Mouse (Mus musculus): ENCODE measurements around the gene Sgsm1. TPM values are rescaled to one million over a fixed set of nuclear protein-coding genes. Genes with fewer than 3 reads are reported as not detected.

Gene Sgsm1
- polyA plus RNA-seq, 1 experiment from 2014 or later, result 14.8 TPM

DNA sequence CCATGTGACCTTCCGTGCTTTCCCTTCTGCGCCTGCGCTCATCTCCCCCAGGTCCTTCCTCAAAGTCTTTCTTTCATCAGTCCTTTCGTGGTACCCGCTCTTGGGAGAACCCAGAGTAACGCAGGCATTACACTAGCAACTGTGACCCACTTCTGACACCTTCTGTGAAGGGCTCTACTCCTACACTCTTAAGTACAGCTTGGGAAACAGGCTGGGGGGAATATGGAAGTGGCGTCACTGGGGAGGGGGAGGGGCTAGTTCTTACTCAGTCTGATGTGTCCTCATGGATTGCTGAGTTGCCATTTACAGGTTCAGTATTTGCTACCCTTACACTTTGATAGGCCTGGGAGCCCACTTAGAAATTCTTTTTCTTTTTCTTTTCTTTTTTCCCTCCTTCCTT is 29.0 kb downstream of the Sgsm1 start:
- ATAC-seq (ENCODE audit: low FRiP score), result no peak
- H3K9ac ChIP-seq, result no peak overlapping the region
- no peak overlapping the region for H3K27ac ChIP-seq
- no peaks in the 10 kb centered on the region for H3K27me3 ChIP-seq (ENCODE audit: control insufficient read depth, insufficient read depth, low read length)
- H3K4me3 ChIP-seq (replicated peaks; ENCODE audit: low read length), result no peak overlapping the region
- no peaks in the 10 kb centered on the region for H3K4me1 ChIP-seq (replicated peaks; ENCODE audit: control insufficient read depth, insufficient read depth, low read length)
- no peak for DNase-seq (ENCODE audit: low spot score)
- H3K4me2 ChIP-seq (replicated peaks), result no peak overlapping the region
- H3K36me3 ChIP-seq (replicated peaks; ENCODE audit: control insufficient read depth, insufficient read depth), result peaks cover 64% of the 10 kb centered on the region
- no peaks in the 10 kb centered on the region for H3K9me3 ChIP-seq (ENCODE audit: control insufficient read depth, low read length)
- WGBS, result 91% methylated on average over 7 of the region's 7 CpGs

DNA sequence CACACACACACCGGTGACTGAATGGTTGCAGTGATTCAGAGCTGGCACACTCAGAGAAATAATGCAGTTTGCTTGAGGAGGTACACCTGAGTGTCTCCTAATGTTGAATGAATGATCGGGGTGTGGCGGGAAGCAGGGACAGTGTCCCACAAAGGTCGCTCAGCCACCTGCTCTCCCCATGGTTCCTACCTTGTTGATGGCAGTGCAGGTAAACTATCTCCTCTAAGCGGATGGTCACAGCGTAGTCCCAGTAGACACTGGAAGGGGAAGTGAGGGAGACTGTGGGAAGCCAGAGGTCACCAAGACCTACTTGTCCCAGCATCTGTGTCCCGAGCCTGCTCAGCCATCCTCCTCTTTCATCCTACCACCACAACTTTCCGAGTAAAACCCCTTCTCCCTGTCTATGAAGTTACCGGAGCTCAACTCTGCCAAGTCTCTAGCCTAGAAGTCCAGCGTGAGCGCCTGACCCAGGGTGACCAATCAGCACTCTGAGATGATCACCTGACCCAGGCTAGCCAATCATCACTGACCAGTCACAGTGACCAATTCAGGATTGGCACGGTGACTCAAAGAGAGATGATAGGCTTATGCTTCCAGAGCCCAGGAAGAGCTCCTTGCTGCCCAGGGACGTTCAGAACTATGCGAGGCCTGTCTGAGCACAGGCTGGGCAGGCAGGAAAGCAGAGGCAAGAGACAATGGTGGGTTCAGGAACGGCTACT is 30.3 kb downstream of the Sgsm1 start:
- H3K4me2 ChIP-seq (replicated peaks), result peak overlapping the region; percentile 38
- WGBS, result 28% methylated on average over 15 of the region's 15 CpGs
- no peaks in the 10 kb centered on the region for H3K4me1 ChIP-seq (replicated peaks; ENCODE audit: control insufficient read depth, insufficient read depth, low read length)
- no peak overlapping the region for H3K27ac ChIP-seq
- no peak overlapping the region for H3K9ac ChIP-seq
- H3K27me3 ChIP-seq (ENCODE audit: control insufficient read depth, insufficient read depth, low read length), result no peaks in the 10 kb centered on the region
- ATAC-seq (ENCODE audit: low FRiP score) (0 out of 2 replicates have a peak, but pooled peaks have one; percentile 46), DNase-seq (ENCODE audit: low spot score) (peak; percentile 38)
- no peaks in the 10 kb centered on the region for H3K9me3 ChIP-seq (ENCODE audit: control insufficient read depth, low read length)
- peaks cover 76% of the 10 kb centered on the region for H3K36me3 ChIP-seq (replicated peaks; ENCODE audit: control insufficient read depth, insufficient read depth)
- H3K4me3 ChIP-seq (replicated peaks; ENCODE audit: low read length), result no peak overlapping the region

DNA sequence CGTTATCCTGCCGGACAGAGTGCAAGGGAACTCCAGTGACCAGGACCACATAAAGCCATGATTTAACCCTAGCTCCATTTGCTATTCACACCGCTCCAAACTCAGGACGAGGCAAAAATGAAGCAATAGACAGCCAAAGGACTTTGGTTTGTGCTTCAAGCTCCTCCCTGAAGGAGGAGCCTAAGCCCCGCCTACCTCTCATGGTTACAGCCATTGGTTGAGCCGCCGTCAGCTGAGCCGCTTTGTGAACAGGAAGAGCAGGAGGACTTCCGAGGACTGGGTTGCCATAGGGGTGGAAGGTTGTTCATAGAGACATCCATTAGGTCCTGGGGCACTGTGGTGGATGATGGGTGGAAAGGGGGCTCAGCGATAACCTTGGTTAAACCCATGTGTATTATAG is 34.7 kb downstream of the Sgsm1 start:
- Histone ChIP-seq H3K4me2 (replicated peaks) (no peak overlapping the region), H3K27ac (no peak overlapping the region), H3K36me3 (replicated peaks; ENCODE audit: control insufficient read depth, insufficient read depth) (peaks cover 78% of the 10 kb centered on the region), H3K27me3 (ENCODE audit: control insufficient read depth, insufficient read depth, low read length) (no peaks in the 10 kb centered on the region), H3K9me3 (ENCODE audit: control insufficient read depth, low read length) (no peaks in the 10 kb centered on the region), H3K4me3 (replicated peaks; ENCODE audit: low read length) (no peak overlapping the region), H3K9ac (no peak overlapping the region), H3K4me1 (replicated peaks; ENCODE audit: control insufficient read depth, insufficient read depth, low read length) (no peaks in the 10 kb centered on the region)
- 82% methylated on average over 10 of the region's 10 CpGs for WGBS
- no peak for DNase-seq (ENCODE audit: low spot score)
- no peak for ATAC-seq (ENCODE audit: low FRiP score)

DNA sequence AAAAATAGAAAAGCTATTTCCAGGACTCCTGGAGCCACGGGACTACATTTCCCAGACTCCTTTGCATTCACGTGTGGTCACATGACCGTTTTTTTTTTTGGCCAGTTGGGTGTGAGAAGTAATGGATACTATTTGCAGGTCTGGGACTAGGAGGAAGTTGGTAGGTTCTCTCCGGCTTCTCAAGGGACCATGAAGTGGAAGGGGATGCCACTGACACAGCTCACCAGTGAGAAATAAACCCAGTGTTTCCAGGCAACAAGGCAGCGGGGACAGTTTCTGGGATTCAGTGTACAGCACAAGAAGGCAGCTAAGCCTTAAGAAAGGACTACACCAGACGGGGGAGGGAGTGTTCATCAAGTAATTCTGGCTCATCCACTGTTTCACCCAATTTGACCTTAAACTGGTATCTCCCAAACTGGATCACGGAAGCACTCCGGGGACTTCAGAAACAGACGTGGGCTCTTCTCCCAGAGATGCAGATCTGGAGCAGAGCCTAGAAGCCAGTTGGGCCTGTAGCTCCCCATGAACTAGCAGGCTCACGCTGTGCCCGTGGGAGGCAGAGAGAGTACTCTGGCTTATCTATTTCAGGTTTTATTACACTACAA is 39.3 kb downstream of the Sgsm1 start:
- H3K27ac ChIP-seq, result no peak overlapping the region
- no peak overlapping the region for H3K4me2 ChIP-seq (replicated peaks)
- no peak overlapping the region for H3K9ac ChIP-seq
- 73% methylated on average over 11 of the region's 11 CpGs for WGBS
- H3K36me3 ChIP-seq (replicated peaks; ENCODE audit: control insufficient read depth, insufficient read depth), result peaks cover 62% of the 10 kb centered on the region
- H3K9me3 ChIP-seq (ENCODE audit: control insufficient read depth, low read length), result no peaks in the 10 kb centered on the region
- no peak overlapping the region for H3K4me3 ChIP-seq (replicated peaks; ENCODE audit: low read length)
- no peak for ATAC-seq (ENCODE audit: low FRiP score)
- peak; percentile 36 for DNase-seq (ENCODE audit: low spot score)
- H3K4me1 ChIP-seq (replicated peaks; ENCODE audit: control insufficient read depth, insufficient read depth, low read length), result no peaks in the 10 kb centered on the region
- no peaks in the 10 kb centered on the region for H3K27me3 ChIP-seq (ENCODE audit: control insufficient read depth, insufficient read depth, low read length)

DNA sequence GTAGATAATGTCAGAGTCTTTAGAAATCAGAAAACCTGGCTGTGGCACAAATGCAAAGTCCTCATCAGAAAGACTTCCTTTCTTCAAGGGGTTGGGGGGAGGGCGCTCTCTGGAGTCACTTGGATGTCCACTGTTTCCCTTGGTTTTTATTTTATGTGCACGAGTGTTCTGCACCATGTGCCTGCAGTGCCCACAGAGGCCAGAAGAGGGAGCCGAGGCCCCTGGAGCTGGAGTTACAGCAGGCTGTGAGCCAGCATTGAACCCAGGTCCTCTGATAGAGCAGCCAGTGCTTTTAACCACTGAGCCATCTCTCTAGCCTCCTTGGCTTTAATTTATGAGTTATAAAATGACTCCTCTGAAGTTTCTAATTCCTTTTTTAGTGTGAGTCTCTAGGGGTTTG is 40.5 kb downstream of the Sgsm1 start:
- Histone ChIP-seq H3K4me3 (replicated peaks; ENCODE audit: low read length) (no peak overlapping the region), H3K4me1 (replicated peaks; ENCODE audit: control insufficient read depth, insufficient read depth, low read length) (no peaks in the 10 kb centered on the region), H3K4me2 (replicated peaks) (no peak overlapping the region), H3K9ac (no peak overlapping the region), H3K9me3 (ENCODE audit: control insufficient read depth, low read length) (no peaks in the 10 kb centered on the region), H3K36me3 (replicated peaks; ENCODE audit: control insufficient read depth, insufficient read depth) (peaks cover 64% of the 10 kb centered on the region), H3K27me3 (ENCODE audit: control insufficient read depth, insufficient read depth, low read length) (no peaks in the 10 kb centered on the region), H3K27ac (peak overlapping the region; percentile 14; the same call in 1 of the 2 replicates)
- WGBS, result 81% methylated on average over 3 of the region's 3 CpGs
- DNase-seq (ENCODE audit: low spot score) (no peak), ATAC-seq (ENCODE audit: low FRiP score) (no peak)

DNA sequence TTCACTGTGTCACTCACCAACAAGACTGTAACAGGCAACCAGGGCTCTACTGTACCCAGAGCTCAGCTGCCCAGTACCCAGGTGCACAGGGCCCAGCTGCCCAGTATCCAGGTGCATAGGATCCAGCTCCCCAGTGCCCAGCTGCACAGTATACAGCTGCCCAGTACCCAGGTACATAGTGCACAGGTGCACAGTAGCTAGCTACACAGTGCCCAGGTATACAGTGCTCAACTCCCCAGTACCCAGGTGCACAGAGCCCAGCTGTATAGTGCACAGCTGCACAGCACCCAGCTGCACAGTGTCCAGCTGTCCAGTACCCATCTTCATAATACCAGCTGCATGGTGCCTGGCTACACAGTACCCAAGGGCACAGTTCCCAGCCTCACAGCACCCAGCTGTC is 42.3 kb downstream of the Sgsm1 start:
- H3K36me3 ChIP-seq (replicated peaks; ENCODE audit: control insufficient read depth, insufficient read depth), result peaks cover 61% of the 10 kb centered on the region
- H3K9ac ChIP-seq, result no peak overlapping the region
- no peak overlapping the region for H3K4me3 ChIP-seq (replicated peaks; ENCODE audit: low read length)
- H3K9me3 ChIP-seq (ENCODE audit: control insufficient read depth, low read length), result no peaks in the 10 kb centered on the region
- DNase-seq (ENCODE audit: low spot score) (no peak), ATAC-seq (ENCODE audit: low FRiP score) (peak; percentile 62; the same call in 1 of the 2 replicates)
- no peaks in the 10 kb centered on the region for H3K27me3 ChIP-seq (ENCODE audit: control insufficient read depth, insufficient read depth, low read length)
- H3K27ac ChIP-seq, result no peak overlapping the region
- no peak overlapping the region for H3K4me2 ChIP-seq (replicated peaks)
- H3K4me1 ChIP-seq (replicated peaks; ENCODE audit: control insufficient read depth, insufficient read depth, low read length), result no peaks in the 10 kb centered on the region

DNA sequence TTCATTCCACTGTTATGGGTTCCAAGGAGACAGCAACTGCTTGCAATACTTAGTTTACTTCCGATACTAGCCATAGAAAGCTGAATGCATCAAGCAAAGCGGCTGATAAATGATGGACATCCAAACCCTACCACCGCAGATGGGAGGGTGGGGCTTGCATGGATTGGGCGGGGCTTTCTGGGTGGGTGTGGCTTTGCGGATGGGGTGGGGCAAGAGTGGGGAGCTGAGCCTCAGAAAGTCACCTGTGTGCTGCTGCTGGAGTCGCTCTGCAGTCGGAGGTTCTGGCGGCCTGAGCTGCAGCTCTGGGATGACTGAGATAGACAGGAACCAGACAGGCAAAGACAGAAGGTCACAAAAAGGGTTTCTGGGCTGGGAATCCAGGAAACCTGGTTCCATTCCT is 44.9 kb downstream of the Sgsm1 start:
- ATAC-seq (ENCODE audit: low FRiP score) (no peak), DNase-seq (ENCODE audit: low spot score) (no peak)
- Histone ChIP-seq H3K36me3 (replicated peaks; ENCODE audit: control insufficient read depth, insufficient read depth) (peaks cover 58% of the 10 kb centered on the region), H3K4me2 (replicated peaks) (no peak overlapping the region), H3K4me1 (replicated peaks; ENCODE audit: control insufficient read depth, insufficient read depth, low read length) (no peaks in the 10 kb centered on the region), H3K9ac (no peak overlapping the region), H3K4me3 (replicated peaks; ENCODE audit: low read length) (no peak overlapping the region), H3K27me3 (ENCODE audit: control insufficient read depth, insufficient read depth, low read length) (no peaks in the 10 kb centered on the region), H3K27ac (no peak overlapping the region), H3K9me3 (ENCODE audit: control insufficient read depth, low read length) (no peaks in the 10 kb centered on the region)
- 83% methylated on average over 8 of the region's 8 CpGs for WGBS

DNA sequence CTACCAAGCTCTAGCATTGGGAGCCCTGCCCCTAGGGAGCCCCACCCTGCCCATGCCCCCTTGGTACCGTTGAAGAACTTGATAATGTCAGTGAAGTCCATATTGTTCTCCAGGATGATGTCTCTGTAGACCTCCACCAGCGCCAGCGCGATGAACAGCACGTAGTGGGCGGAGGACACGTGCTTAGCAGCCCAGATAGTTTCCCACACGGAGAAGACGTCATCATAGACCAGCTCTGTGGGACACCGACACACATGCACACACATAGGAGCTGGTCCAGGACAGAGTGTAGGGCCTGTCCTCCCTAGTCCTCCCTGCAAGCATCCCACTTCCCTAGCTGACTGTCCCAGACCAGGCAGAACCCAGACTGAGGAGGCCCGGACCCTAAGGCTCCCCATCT is 59.8 kb downstream of the Sgsm1 start:
- WGBS, result 93% methylated on average over 11 of the region's 11 CpGs
- no peak overlapping the region for H3K9ac ChIP-seq
- no peak overlapping the region for H3K4me3 ChIP-seq (replicated peaks; ENCODE audit: low read length)
- H3K27ac ChIP-seq, result no peak overlapping the region
- no peaks in the 10 kb centered on the region for H3K4me1 ChIP-seq (replicated peaks; ENCODE audit: control insufficient read depth, insufficient read depth, low read length)
- no peak overlapping the region for H3K4me2 ChIP-seq (replicated peaks)
- DNase-seq (ENCODE audit: low spot score) (no peak), ATAC-seq (ENCODE audit: low FRiP score) (no peak)
- no peaks in the 10 kb centered on the region for H3K9me3 ChIP-seq (ENCODE audit: control insufficient read depth, low read length)
- H3K27me3 ChIP-seq (ENCODE audit: control insufficient read depth, insufficient read depth, low read length), result no peaks in the 10 kb centered on the region
- peaks cover 63% of the 10 kb centered on the region for H3K36me3 ChIP-seq (replicated peaks; ENCODE audit: control insufficient read depth, insufficient read depth)

DNA sequence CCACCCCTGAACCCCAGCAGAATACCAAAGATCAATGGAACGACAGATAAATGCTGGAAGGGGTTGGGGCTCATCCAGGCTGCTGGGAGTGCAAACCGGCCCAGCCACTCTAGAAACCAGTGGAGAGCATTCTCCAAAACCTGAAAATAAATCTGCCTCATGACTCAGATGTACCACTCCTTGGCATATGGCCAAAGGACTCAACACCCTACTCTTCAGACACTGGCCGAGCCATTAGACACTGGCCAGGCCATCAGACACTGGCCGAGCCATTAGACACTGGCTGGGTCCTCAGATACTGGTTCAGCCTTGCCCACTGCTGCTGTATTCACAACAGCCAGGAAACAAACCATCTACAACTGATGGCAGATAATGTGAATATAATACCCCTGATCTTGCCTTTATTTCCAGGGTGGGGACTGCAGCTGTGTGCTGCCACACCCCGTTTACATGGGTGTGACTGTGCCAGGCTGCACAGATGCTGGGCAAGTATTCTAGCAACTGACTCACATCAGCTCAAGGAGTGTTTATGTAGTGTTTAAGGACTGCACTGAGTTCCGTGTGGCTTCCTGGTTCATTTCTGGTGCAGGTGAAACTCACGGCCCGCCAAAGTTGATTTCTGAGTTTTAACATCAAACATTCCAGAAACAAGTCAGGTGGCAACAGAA is 61.2 kb downstream of the Sgsm1 start:
- Histone ChIP-seq H3K4me2 (replicated peaks) (no peak overlapping the region), H3K27ac (no peak overlapping the region), H3K27me3 (ENCODE audit: control insufficient read depth, insufficient read depth, low read length) (no peaks in the 10 kb centered on the region), H3K9me3 (ENCODE audit: control insufficient read depth, low read length) (no peaks in the 10 kb centered on the region), H3K4me1 (replicated peaks; ENCODE audit: control insufficient read depth, insufficient read depth, low read length) (no peaks in the 10 kb centered on the region), H3K4me3 (replicated peaks; ENCODE audit: low read length) (no peak overlapping the region), H3K36me3 (replicated peaks; ENCODE audit: control insufficient read depth, insufficient read depth) (peaks cover 63% of the 10 kb centered on the region), H3K9ac (no peak overlapping the region)
- WGBS, result 91% methylated on average over 8 of the region's 8 CpGs
- DNase-seq (ENCODE audit: low spot score), result no peak
- ATAC-seq (ENCODE audit: low FRiP score), result no peak
